Mouse (Mus musculus): ENCODE results near the gene Slc2a13. TPM values are rescaled to one million over a fixed set of nuclear protein-coding genes. Genes with fewer than 3 reads are reported as not detected.

The Slc2a13 gene
- polyA plus RNA-seq, 1 experiment from 2014 or later, result 0.44 TPM

GRCm38 (mm10) chr15:91443449-91443848, 129.6 kb downstream of the Slc2a13 start:
- Histone ChIP-seq H3K4me1 (replicated peaks; ENCODE audit: control insufficient read depth, insufficient read depth, low read length) (no peaks in the 10 kb centered on the region), H3K4me2 (no peak overlapping the region), H3K4me3 (ENCODE audit: low read depth, low read length) (no peak overlapping the region), H3K9ac (ENCODE audit: low read depth, low read length) (no peak overlapping the region), H3K9me3 (ENCODE audit: control insufficient read depth, low read length) (no peaks in the 10 kb centered on the region), H3K36me3 (ENCODE audit: control insufficient read depth, insufficient read depth, low read length) (no peaks in the 10 kb centered on the region), H3K27ac (ENCODE audit: low read depth, low read length) (no peak overlapping the region), H3K27me3 (replicated peaks; ENCODE audit: control insufficient read depth, insufficient read depth, low read length) (no peaks in the 10 kb centered on the region)
- ATAC-seq (replicated peaks; ENCODE audit: low FRiP score), result no peak
- DNase-seq (ENCODE audit: low spot score), result no peak
- WGBS, result 88% methylated on average over 8 of the region's 8 CpGs

- ATAC-seq (replicated peaks; ENCODE audit: low FRiP score), result no peak
These were observed 133.2 kb downstream of the Slc2a13 start for GRCm38 (mm10) chr15:91439883-91440282.

GRCm38 (mm10) chr15:91425426-91425825, 147.6 kb downstream of the Slc2a13 start:
- ATAC-seq (replicated peaks; ENCODE audit: low FRiP score) (no peak), DNase-seq (ENCODE audit: low spot score) (no peak)
- H3K4me2 ChIP-seq, result no peak overlapping the region
- no peak overlapping the region for H3K27ac ChIP-seq (ENCODE audit: low read depth, low read length)
- no peaks in the 10 kb centered on the region for H3K36me3 ChIP-seq (ENCODE audit: control insufficient read depth, insufficient read depth, low read length)
- H3K27me3 ChIP-seq (replicated peaks; ENCODE audit: control insufficient read depth, insufficient read depth, low read length), result no peaks in the 10 kb centered on the region
- no peak overlapping the region for H3K4me3 ChIP-seq (ENCODE audit: low read depth, low read length)
- H3K9me3 ChIP-seq (ENCODE audit: control insufficient read depth, low read length), result no peaks in the 10 kb centered on the region
- H3K4me1 ChIP-seq (replicated peaks; ENCODE audit: control insufficient read depth, insufficient read depth, low read length), result no peaks in the 10 kb centered on the region
- 80% methylated on average over 6 of the region's 6 CpGs for WGBS
- H3K9ac ChIP-seq (ENCODE audit: low read depth, low read length), result no peak overlapping the region

More at GRCm38 (mm10) chr15:91439883-91440282, 133.2 kb downstream of the Slc2a13 start:
- Histone ChIP-seq H3K4me1 (replicated peaks; ENCODE audit: control insufficient read depth, insufficient read depth, low read length) (no peaks in the 10 kb centered on the region), H3K36me3 (ENCODE audit: control insufficient read depth, insufficient read depth, low read length) (no peaks in the 10 kb centered on the region), H3K9ac (ENCODE audit: low read depth, low read length) (no peak overlapping the region), H3K27me3 (replicated peaks; ENCODE audit: control insufficient read depth, insufficient read depth, low read length) (no peaks in the 10 kb centered on the region), H3K27ac (ENCODE audit: low read depth, low read length) (no peak overlapping the region), H3K4me3 (ENCODE audit: low read depth, low read length) (no peak overlapping the region), H3K4me2 (no peak overlapping the region), H3K9me3 (ENCODE audit: control insufficient read depth, low read length) (no peaks in the 10 kb centered on the region)
- WGBS, result 76% methylated on average over 2 of the region's 2 CpGs
- no peak for DNase-seq (ENCODE audit: low spot score)

GRCm38 (mm10) chr15:91406979-91407378, 166.1 kb downstream of the Slc2a13 start:
- Histone ChIP-seq H3K9ac (ENCODE audit: low read depth, low read length) (no peak overlapping the region), H3K36me3 (ENCODE audit: control insufficient read depth, insufficient read depth, low read length) (no peaks in the 10 kb centered on the region), H3K4me3 (ENCODE audit: low read depth, low read length) (no peak overlapping the region), H3K27me3 (replicated peaks; ENCODE audit: control insufficient read depth, insufficient read depth, low read length) (no peaks in the 10 kb centered on the region), H3K4me2 (no peak overlapping the region), H3K9me3 (ENCODE audit: control insufficient read depth, low read length) (no peaks in the 10 kb centered on the region), H3K4me1 (replicated peaks; ENCODE audit: control insufficient read depth, insufficient read depth, low read length) (no peaks in the 10 kb centered on the region), H3K27ac (ENCODE audit: low read depth, low read length) (no peak overlapping the region)
- ATAC-seq (replicated peaks; ENCODE audit: low FRiP score) (no peak), DNase-seq (ENCODE audit: low spot score) (no peak)
- WGBS, result 66% methylated on average over 7 of the region's 7 CpGs

- Histone ChIP-seq H3K9ac (ENCODE audit: low read depth, low read length) (no peak overlapping the region), H3K27ac (ENCODE audit: low read depth, low read length) (no peak overlapping the region), H3K36me3 (ENCODE audit: control insufficient read depth, insufficient read depth, low read length) (no peaks in the 10 kb centered on the region), H3K4me2 (no peak overlapping the region), H3K4me3 (ENCODE audit: low read depth, low read length) (no peak overlapping the region), H3K27me3 (replicated peaks; ENCODE audit: control insufficient read depth, insufficient read depth, low read length) (no peaks in the 10 kb centered on the region), H3K9me3 (ENCODE audit: control insufficient read depth, low read length) (no peaks in the 10 kb centered on the region), H3K4me1 (replicated peaks; ENCODE audit: control insufficient read depth, insufficient read depth, low read length) (no peaks in the 10 kb centered on the region)
- ATAC-seq (replicated peaks; ENCODE audit: low FRiP score), result no peak
- no peak for DNase-seq (ENCODE audit: low spot score)
- 73% methylated on average over 4 of the region's 4 CpGs for WGBS
These were observed 177.9 kb downstream of the Slc2a13 start for GRCm38 (mm10) chr15:91395165-91395564.

- Histone ChIP-seq H3K9ac (ENCODE audit: low read depth, low read length) (no peak overlapping the region), H3K4me3 (ENCODE audit: low read depth, low read length) (no peak overlapping the region), H3K4me1 (replicated peaks; ENCODE audit: control insufficient read depth, insufficient read depth, low read length) (no peaks in the 10 kb centered on the region), H3K36me3 (ENCODE audit: control insufficient read depth, insufficient read depth, low read length) (no peaks in the 10 kb centered on the region), H3K9me3 (ENCODE audit: control insufficient read depth, low read length) (no peaks in the 10 kb centered on the region), H3K27ac (ENCODE audit: low read depth, low read length) (no peak overlapping the region), H3K4me2 (no peak overlapping the region), H3K27me3 (replicated peaks; ENCODE audit: control insufficient read depth, insufficient read depth, low read length) (no peaks in the 10 kb centered on the region)
- no peak for ATAC-seq (replicated peaks; ENCODE audit: low FRiP score)
- DNase-seq (ENCODE audit: low spot score), result no peak
- WGBS, result 54% methylated on average over 1 of the region's 1 CpGs
These were observed 189.4 kb downstream of the Slc2a13 start for GRCm38 (mm10) chr15:91383694-91384093.

GRCm38 (mm10) chr15:91382606-91383005, 190.5 kb downstream of the Slc2a13 start:
- Histone ChIP-seq H3K9me3 (ENCODE audit: control insufficient read depth, low read length) (no peaks in the 10 kb centered on the region), H3K4me1 (replicated peaks; ENCODE audit: control insufficient read depth, insufficient read depth, low read length) (no peaks in the 10 kb centered on the region), H3K36me3 (ENCODE audit: control insufficient read depth, insufficient read depth, low read length) (no peaks in the 10 kb centered on the region), H3K27ac (ENCODE audit: low read depth, low read length) (no peak overlapping the region), H3K27me3 (replicated peaks; ENCODE audit: control insufficient read depth, insufficient read depth, low read length) (no peaks in the 10 kb centered on the region), H3K9ac (ENCODE audit: low read depth, low read length) (no peak overlapping the region), H3K4me3 (ENCODE audit: low read depth, low read length) (no peak overlapping the region), H3K4me2 (no peak overlapping the region)
- no peak for ATAC-seq (replicated peaks; ENCODE audit: low FRiP score)
- WGBS, result 70% methylated on average over 2 of the region's 2 CpGs
- no peak for DNase-seq (ENCODE audit: low spot score)

GRCm38 (mm10) chr15:91381864-91382263, 191.2 kb downstream of the Slc2a13 start:
- Histone ChIP-seq H3K4me3 (ENCODE audit: low read depth, low read length) (no peak overlapping the region), H3K4me1 (replicated peaks; ENCODE audit: control insufficient read depth, insufficient read depth, low read length) (no peaks in the 10 kb centered on the region), H3K27ac (ENCODE audit: low read depth, low read length) (no peak overlapping the region), H3K9ac (ENCODE audit: low read depth, low read length) (no peak overlapping the region), H3K4me2 (no peak overlapping the region), H3K9me3 (ENCODE audit: control insufficient read depth, low read length) (no peaks in the 10 kb centered on the region), H3K27me3 (replicated peaks; ENCODE audit: control insufficient read depth, insufficient read depth, low read length) (no peaks in the 10 kb centered on the region), H3K36me3 (ENCODE audit: control insufficient read depth, insufficient read depth, low read length) (no peaks in the 10 kb centered on the region)
- 73% methylated on average over 1 of the region's 1 CpGs for WGBS
- DNase-seq (ENCODE audit: low spot score) (no peak), ATAC-seq (replicated peaks; ENCODE audit: low FRiP score) (no peak)

GRCm38 (mm10) chr15:91378751-91379325, 194.2 kb downstream of the Slc2a13 start:
- H3K4me3 ChIP-seq (ENCODE audit: low read depth, low read length), result no peak overlapping the region
- no peaks in the 10 kb centered on the region for H3K9me3 ChIP-seq (ENCODE audit: control insufficient read depth, low read length)
- 55% methylated on average over 8 of the region's 8 CpGs for WGBS
- ATAC-seq (replicated peaks; ENCODE audit: low FRiP score), result no peak
- no peak overlapping the region for H3K4me2 ChIP-seq
- no peak overlapping the region for H3K27ac ChIP-seq (ENCODE audit: low read depth, low read length)
- H3K9ac ChIP-seq (ENCODE audit: low read depth, low read length), result no peak overlapping the region
- H3K36me3 ChIP-seq (ENCODE audit: control insufficient read depth, insufficient read depth, low read length), result no peaks in the 10 kb centered on the region
- no peaks in the 10 kb centered on the region for H3K4me1 ChIP-seq (replicated peaks; ENCODE audit: control insufficient read depth, insufficient read depth, low read length)
- no peaks in the 10 kb centered on the region for H3K27me3 ChIP-seq (replicated peaks; ENCODE audit: control insufficient read depth, insufficient read depth, low read length)
- no peak for DNase-seq (ENCODE audit: low spot score)

Measured in liver, embryonic 11.5 days (tissue).